Mouse (Mus musculus) urinary bladder, postnatal 4 days (tissue): ENCODE measurements around the gene Spag8.

Source experiments
- DNase-seq, 2 experiments: peaks; one replicate each; pipeline ENCODE4 v3.0.0; 2021 to 2022; ENCODE audit warnings: low spot score in 2 of 2

The Spag8 gene

DNA sequence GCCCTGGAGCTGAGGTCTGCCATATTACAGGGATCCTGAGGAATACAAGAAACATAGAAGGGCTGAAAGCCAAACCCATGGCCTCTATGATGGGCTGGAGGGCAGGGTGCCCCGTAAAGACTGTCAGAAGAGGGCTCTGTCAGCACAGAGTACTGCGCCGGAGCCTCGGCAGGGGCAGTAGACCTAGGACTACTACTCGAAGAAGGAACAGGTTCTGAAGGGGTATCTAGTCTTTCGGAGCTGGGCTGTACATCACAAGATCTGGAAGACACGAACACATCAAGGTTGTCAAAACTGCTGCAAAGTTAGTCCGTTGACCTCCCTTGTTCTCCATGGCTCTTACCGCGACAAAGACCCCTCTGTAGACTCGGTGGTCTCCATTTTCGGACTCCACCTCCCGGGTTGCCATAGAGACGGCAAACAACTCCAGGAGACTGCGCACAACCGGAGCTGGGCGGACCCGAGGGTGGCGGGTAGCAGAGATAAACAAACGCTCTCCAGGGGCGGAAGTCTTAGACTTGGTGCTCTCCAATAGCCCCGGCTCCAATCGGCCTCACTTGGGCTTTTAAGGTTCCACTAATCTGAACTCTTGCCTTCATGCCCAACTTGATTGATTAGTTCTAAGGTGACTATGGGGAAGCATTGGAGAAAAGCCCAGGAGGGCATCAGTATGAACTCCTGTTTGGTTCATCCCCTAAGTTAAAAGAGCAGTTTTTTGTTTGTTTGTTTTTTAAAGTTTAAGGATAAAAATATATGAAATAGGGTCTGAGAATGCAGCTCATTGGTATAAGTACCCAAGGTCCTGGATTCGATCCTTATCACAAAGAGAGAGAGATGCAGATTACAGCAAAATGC is at the start of gene Spag8:
TSS of gene Spag8 (minus strand) at position 434 of the 855 bp plus-strand sequence.
- DNase-seq = no peak

DNA sequence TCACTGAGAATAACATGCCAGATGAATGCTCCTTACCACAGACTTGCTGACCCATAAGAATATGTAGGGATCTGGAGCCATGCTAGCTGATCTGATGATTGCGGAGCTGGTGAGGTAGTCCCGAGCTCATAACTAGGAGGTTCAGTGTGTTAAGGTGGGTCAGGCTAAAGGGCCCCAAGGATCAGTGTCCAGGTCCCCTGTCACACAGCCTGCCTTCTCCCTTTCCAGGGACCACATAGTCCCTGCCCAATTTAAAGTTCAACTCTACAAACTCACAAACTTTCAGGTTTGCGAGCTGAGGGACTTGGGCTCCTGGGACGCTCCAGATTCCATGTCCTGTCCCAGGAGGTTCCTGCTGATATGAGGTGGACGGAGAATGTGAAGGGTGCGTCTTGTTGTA is 47.3 kb upstream of the Spag8 start, which contains the start of gene Olfr70:
TSS of gene Olfr70 (minus strand) at position 101 of the 400 bp plus-strand sequence.
- DNase-seq = no peak

DNA sequence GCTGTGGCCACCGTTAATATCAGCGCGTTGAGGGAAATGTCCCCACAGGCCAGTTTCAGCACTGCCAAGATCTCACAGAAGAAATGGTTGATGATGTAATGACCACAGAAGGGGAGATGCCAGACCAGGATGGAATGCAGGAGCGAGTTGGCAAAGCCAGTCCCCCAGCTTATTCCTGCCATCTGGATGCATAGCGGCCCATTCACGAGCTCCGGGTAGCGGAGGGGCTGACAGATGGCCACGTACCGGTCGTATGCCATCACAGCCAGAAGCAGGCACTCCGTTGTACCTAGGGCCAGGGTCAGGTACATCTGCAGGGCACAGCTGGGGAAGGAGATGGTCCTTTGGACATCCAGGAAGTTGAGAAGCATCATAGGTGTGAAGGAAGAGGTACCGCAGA is 43.2 kb upstream of the Spag8 start:
- no peak for DNase-seq

DNA sequence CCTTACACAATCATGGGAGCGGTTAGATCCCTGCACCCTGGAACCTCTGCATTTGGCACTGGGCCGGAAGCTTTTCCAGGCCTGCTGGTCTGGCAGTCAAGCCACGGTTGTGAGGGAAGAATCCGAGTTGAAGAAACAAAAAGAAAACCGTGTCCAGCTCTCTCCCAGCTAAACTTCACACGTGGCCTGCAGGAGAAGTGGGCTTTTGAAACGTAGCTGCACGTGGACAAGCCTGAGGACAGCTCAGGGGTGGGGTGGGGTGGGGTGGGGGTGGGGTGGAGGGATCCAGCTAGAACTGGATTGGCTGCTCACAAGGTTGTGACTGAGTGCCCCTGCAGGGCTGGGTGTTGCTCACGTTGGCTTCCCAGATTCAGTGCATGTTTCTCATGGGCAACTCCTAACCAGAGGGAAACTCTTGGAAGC is 41.9 kb upstream of the Spag8 start:
- DNase-seq = no peak

DNA sequence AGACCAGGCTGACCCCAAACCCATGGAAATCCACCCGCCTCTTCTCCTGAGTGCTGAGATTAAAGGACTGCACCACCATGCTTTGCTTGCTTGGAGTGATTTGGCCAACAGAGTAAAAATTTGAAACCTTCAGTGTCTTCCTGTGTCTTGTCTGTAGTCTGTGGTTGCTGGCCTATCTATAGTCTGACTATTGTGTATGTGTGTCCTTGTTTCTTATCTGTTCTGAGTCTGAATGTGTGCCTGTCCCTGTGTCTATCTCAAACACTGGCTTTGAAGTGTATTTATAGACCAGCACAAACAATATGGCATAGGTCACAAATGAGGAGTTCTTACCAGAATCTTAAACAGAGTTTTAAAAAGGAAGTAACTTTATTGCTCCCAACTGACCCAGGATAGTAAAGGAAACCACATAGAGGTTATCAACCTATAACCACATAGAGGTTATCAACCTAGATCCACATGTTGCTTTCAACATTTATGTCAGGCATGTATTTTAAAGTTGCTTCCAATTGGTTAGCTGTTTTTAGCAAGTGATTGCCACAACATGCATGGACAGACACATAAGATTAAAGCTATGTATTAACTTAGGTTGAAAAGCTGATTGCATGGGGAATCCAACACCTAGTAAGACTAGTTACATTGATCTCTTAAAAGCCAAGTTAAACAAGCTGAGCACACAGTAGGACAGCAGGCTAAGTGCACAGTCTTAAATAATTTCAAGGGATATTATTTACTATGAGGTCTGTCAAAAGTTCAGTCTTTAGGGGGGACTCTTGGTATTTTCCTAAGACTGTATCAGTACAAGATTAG is 41.2 kb upstream of the Spag8 start:
- no peak for DNase-seq

DNA sequence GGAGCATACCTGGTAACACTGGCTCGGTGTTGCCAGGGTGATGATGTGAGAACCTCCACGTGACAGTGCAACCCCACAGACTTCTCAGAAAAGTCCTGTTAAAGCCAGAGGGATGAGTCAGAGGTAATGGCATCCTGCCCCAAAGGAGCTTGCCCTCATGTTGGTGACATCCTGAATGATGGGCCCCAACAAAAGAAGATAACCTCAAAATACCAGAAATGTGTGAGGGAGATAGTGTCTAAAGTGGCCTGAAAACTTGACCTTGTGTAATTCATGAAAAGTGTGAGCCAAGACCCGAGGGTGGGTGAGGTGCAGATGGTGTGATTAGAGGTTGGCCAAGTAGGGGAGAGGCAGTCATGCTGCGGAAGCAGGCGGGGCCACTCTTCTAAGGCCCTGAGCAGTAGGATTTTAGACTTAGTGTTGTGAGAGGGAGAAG is 40.4 kb upstream of the Spag8 start:
- DNase-seq = no peak

DNA sequence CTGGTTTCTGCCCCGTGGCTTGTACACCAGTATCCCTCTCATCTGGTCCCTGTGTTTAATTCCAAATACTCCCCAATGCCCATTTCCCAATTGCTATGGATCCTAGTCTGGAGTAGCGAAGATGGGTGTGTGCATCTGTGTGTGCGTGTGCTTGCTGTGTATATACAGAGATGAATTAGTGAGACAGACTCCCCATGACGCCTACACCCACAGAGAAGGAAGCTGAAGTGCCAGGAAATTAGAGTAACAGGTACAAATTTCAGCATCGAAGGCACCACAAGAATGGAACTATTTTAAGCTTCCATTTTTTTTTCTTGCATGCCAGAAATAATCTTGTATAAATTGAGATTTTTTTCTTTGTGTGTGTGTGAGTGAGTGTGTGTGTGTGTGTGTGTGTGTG is 37.6 kb upstream of the Spag8 start:
- DNase-seq = no peak

DNA sequence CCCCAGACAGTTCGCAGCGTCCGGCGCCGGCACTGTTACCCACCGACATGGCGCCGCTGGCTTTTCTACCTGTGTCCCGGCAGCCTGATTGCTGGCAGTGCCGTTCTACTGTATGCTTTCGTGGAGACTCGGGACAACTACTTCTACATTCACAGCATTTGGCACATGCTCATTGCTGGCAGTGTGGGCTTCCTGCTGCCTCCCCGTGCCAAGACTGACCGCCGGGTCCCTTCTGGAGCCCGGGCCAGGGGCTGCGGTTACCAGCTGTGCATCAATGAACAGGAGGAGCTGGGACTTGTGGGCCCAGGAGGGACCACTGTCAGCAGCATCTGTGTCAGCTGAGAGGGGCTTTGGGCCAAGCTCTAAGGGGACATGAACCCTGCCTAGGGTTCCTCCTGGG is 36.6 kb upstream of the Spag8 start:
- DNase-seq = no peak

DNA sequence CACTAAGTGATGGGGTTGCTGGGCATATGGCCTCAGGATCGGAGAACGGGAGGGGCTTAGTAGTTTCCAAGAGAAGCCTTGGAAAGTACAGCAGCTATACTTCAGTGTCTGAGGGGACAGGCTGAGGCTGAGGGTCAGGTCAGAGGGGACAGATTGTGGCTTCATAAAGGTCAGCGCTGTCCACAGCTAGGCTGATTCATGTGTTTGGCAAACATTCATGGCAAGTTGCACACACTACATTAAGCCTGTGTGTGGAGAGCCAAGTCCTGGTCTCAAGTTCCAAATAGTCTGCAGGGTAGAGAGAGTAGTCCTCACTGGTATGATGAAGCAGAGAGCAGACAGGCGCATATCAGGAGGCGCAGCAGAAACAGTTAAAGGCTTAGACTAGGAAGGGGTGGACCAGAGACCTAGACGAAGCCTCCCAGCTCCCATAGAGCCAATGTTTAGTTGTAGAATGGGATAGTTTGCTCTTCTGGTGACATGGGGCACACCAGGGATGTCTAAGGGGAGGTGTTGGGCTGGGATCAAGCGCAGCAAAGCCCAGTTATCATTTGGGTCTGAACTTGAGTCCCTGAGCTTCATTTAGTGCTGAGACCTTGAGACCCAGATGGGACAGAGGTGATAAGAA is 26.1 kb upstream of the Spag8 start:
- no peak for DNase-seq

DNA sequence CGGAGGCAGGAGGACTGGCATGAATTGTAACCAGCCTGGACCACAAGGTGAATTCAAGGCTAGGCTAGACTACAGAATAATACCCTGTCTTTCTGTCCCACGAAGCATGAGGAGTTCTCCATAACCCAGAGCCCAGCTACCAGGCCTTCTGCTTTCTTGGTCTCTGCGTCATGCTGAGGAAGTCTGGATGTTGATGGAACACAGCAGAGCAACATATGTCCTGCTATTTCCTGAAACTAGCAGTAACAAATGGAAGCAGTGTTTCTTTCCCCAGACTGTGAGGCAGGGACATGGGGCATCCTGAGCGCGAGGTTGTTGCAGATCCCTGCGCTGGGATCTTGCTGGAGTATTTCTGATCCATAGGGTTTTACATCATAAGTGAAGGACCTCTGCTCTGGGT is 25.1 kb upstream of the Spag8 start:
- DNase-seq = no peak

DNA sequence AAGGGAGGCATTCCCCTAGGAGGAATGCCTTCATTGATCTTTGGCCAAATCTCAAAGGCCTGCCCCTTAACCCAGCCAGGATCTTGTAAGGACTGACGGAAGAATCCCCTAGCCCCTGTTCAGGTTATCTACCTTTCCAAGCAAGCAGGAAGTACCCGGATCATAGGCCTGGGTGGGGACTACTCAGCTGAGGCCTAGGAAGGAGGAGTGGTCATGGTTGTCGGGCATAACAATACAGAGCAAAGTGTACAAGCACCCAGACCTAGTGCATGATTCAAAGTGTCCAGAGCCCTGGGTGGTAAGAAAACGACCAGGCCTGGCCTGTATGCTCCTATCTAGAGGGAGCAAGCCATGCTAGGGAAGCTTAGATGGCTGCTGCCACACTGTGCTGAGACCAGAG is 22.2 kb upstream of the Spag8 start:
- no peak for DNase-seq

DNA sequence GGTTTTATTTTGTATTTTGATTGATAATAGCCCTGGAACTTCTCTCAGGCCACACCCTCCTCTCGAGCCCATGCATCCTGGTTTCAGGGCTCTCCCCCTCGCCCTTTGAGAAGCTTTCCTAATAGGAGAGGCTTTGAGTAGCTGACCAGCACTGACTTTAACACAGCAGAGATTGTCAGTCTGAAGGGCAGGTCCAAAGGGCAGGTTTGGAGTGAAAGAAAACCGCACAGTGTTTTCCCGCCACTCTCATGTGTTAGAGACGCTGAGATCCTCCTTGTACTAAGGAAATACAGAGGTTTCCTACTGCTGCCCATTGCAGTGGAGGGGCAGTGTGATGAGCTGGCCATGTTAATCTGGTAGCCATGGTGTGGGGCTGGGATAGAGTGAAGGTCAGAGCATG is 21.6 kb upstream of the Spag8 start:
- DNase-seq = no peak

DNA sequence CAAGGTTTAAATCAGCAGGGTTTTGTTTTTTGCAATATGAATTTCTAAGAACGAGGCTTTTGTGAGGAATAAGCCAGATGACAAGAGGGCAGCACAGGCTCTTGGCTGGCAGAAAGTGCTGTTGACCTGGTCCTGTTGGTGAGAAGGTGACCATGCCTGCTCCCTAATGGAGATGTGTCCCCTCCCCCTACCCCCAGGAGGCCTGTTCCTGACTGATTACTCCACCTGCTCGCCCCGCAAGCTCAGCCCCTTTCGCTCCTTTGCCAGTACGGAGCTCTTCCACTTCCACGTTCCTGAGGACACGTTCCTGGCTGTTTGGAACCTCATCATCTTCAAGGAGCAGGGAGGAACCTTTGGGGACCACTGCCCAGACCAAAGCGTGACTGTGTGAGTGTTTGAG is 20.3 kb upstream of the Spag8 start:
- no peak for DNase-seq

DNA sequence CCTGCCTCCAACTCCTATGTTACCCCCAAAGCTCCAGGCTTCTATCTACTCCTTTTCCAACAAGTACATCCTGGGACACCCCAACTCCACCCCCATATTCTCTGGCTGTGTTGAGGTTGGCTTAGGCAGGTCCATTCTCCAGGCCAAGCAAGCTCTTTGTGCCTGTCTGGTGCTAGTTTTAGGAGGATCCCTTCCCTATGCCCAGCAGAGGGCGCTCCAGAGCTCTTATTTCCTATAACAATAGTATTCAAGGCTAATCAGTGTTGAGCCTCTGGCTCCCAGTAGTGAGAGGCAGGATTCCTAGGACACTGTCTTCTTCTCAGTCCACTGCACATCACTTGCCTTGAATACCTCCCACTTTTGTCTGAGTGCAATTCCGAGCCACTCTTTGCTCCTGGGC is 18.7 kb upstream of the Spag8 start:
- DNase-seq = peak; percentile 73 to 88

DNA sequence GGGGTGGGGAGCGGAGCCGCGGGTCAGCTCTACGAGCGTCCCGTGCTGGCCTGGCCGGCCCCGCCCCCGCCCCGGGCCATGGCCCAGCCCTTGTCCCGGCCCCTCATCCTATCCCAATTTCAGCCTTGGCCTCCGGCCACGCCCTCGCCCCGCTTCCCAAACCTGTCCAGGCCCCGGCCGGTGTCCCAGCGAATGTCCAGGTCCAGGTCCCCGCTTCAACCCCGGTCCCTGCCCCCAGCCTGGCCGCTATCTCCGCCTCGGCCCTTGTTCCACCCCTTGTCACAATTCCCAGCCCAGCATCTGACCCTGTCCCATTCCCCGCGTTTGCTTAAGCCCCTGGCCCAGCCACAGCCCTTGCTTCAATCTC is 16.0 kb upstream of the Spag8 start:
- DNase-seq = peak; percentile 77 to 84

DNA sequence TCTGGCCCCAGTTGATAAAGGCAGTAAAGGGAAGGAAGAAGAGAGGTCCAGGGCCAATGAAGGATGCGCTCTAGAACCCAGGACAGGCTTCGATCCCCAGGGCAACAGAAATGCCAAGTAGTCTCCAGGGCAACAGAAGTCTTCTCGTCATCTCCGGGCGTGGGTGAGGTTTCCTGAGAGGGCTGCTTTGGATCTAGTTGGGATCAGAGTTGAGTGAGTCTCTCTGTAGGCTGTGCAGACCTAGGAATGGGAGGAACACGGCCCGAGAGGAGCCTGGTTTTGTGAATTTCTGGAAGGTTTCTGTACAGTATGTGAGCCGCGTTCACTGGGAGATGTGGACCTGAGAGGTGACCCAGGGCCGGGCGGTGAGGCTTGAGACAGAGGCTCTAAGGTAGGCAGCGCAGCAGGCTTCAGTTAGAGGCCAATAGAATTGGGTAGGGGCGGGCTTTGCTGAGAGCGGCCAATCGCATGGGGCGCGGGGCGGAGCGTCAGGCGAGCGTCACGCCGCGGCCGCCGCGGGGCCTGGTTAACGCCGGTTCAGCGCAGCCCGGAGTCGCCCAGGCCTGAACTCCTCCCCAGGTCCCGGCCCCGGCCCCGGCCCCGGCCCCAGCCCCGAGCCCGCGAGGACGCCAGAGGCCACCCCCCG is 15.5 kb upstream of the Spag8 start, which contains the start of the genes Tmem8b and Fam221b:
TSS of gene Tmem8b (plus strand) at position 190 of the 646 bp plus-strand sequence.
TSS of gene Fam221b (minus strand) at position 364 of the 646 bp plus-strand sequence.
- DNase-seq = peak; percentile 85 to 89

DNA sequence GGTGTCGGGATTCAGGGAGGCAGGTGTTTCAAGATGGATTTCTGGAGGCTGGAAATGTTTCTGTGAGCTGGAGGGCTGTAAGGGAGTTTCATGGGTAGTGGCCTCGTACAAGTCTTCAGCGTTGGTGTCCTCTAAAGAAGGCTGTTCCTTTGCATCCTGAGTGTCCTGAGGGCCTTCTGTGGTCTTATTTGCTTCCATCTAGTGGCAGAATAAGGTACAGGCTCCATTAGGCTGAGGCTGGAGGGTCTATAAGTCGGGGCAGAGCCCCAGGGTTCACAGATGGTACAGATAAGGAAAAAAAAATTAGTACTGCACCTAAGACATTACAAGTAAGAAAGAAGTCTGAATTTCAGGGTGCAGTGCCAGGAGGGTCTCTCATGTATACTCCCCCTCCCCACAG is 13.0 kb upstream of the Spag8 start:
- no peak for DNase-seq

DNA sequence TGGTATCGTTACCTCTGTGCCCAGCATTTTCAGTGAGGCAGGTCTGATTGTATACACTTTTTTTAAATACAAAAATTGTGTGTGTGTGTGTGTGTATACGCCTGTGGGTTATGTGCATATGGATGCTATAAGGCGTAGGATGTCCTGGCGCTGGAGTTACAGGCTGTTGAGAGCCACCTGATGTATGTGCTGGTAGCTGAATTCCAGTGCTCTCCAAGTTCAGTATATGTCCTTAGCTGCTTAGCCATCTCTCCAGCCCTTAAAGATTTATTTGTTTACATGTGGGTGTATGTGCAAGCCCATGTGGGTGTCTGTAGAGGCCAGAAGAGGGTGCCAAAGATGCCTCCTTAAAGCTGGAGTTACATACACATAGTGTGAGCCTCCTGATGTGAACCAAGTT is 3.8 kb upstream of the Spag8 start:
- no peak for DNase-seq

DNA sequence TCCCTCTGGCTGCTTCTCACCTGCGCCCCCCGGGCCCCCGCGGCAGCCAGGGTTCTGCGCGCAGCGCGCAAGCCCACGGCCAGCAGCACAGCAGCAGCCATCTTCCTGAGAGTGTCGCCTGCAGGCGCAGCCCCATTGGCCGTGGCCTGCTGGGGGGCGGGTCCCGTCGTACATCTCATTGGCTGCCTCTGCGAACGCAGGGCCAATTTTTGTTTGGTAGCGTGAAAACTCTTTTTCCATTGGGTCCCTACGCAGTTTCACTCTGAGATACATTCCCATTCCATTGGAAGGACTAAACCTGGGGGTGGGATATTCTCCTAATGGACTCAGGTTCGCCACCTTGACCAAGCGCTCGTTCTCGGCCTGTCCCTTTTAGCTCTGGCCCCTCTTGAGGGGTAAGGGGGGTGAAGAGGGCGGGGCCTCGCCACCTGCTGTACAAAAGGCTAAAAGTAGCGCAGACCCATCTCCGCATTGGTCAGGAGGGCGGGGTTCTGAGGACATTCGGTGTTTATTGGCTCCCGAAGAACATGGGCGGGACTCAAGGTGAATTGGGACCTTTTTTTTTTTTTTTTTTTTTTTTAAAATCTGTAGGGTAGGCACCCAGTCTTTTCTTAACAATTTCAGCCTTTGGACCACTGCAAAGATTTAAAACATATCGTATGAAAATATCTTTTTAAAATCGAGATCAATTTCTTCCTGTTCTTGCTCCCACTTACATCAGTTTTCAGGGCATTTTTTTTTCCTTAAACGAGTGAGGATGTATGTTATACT is 3.1 kb upstream of the Spag8 start, which contains the start of gene Hint2:
TSS of gene Hint2 (minus strand) at position 128 of the 771 bp plus-strand sequence.
- peak; percentile 93 for DNase-seq

DNA sequence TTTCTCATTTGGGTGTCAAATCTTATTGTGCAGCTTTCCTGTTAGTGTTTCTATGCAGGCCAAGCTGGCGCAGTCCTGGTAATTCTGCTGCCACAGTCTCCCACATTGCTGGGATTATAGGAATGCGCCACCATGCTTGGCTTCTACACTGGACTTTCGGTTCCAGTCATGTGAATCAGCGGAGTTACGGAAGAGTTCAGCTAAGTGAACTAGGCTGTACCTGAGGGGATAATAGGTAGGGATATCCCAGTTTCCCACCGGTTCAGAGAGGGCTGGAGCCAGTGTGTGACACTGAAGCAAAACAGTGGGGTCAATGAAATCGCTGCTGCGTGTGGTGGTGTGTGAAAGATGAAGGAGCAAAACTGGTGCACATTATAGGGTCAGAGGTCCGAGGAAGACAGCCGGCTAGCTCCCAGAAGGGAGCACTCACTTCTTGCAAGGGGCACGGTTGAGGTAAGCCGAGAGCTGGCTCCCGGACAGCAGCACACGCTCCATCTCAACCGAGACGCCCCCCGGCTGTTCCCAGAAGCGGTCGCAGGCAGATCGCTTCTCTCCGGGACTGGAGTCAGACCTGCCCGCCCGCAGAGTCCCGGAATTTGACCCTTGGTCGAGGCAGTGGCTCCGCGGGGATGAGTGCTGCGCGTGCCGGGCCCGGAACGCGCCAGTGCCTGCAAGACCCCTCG is 2.4 kb upstream of the Spag8 start:
- DNase-seq = no peak
